Mouse (Mus musculus) inflammation-experienced regulatory T-cells, adult 6 months (primary cell): Measurements from ENCODE around the gene Gm17026. TPM values are rescaled to one million over a fixed set of nuclear protein-coding genes. Genes with fewer than 3 reads are reported as not detected.
"Not testable (repeated sequence)": the region's sequence is repeated elsewhere in the genome, so short reads cannot be mapped to it uniquely, and the experiment has no call there.

Experiments used
- ATAC-seq: one replicate; pipeline ENCODE4 v1.8.0; 2017
- polyA plus RNA-seq, 3 experiments: library from polyadenylated mRNA; unstranded; fragments of 100-300 nt; shearing (Covaris generic); gene quantifications; one replicate each; pipeline ENCODE4 v1.2.1; 2017

Gene Gm17026
- not detected for polyA plus RNA-seq

DNA sequence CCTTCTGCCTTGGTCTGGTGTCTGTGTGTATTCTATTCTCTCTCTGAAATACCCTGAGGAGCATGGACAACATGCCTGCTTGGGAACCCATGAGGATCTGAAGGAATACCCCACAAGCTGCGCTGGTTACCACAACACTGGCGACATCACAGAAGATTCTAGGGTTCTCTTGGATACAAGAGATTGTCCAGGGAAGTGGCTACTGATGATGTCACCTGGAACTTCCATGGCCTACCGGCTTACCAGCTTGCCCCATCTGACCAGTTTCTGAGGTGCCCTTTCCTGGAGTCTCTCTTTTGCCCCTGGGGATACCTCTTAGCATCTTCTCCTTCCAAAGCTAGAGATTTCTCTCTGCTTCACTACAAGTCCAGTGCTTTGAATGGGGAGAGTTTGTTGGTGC, at the start of gene Gm17026:
Gene Gm17026 (minus strand): TSS at position 101 of the 400 bp plus-strand sequence.
- ATAC-seq = not testable (repeated sequence)

- not testable (repeated sequence) for ATAC-seq
Measured at GRCm38 (mm10) chr14:42297258-42297657, 37.4 kb upstream of the Gm17026 start, which contains the start of gene Gm9611. TSS of gene Gm9611 (minus strand) at chr14:42297358.

DNA sequence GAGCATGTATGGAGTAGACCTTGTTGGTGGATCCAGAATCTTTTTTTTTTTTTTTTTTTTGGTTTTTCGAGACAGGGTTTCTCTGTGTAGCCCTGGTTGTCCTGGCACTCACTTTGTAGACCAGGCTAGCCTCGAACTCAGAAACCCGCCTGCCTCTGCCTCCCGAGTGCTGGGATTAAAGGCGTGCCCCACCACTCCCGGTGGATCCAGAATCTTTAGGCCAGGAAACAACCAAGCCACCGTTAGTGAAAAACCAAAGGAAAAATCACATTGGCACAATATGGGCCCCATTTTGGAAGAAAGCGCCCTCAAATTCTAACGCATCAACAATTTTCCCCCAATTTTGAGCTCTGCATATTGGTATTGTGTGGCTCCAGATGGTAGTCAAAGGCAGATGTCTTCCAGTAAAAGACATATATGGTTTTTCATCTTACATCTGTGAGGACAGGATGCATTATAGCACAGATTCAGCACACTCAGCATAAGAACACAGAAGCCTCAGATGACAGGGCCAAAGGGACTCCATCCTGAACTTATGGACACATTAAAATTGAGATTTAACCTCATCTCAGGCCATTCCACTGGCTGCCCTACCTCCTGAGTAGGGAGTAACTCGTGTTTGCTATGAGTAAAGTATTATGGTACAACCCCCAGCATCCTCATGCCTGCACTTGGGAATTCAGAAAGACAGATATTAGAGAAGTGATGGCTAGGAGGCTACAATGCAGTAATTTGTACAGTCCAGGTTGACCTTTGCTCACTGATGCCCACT, 42.9 kb downstream of the Gm17026 start:
- ATAC-seq = not testable (repeated sequence)

Other genes with a start within 250 kb of the Gm17026 start
- gene Gm7951, start 142.7 kb downstream of the Gm17026 start, polyA plus RNA-seq = not detected
- not detected for gene Gm17027, start 97.4 kb downstream of the Gm17026 start, polyA plus RNA-seq
- gene Gm3573, start 69.3 kb downstream of the Gm17026 start, polyA plus RNA-seq = not detected
- gene Gm9611, start 37.3 kb upstream of the Gm17026 start, polyA plus RNA-seq = not detected
- not detected for gene Gm7995, start 50.2 kb upstream of the Gm17026 start, polyA plus RNA-seq
- gene Gm8005, start 179.6 kb upstream of the Gm17026 start, polyA plus RNA-seq = not detected
- not detected for gene Gm8011, start 203.8 kb upstream of the Gm17026 start, polyA plus RNA-seq
- gene Gm8020, start 242.3 kb upstream of the Gm17026 start, polyA plus RNA-seq = not detected